Mouse (Mus musculus) cerebellum, adult 9-10 months (tissue): ENCODE measurements at regions not wholly inside any gene's neighbourhood (a gene's known extent, or its start where the extent isn't known, plus 50 kb on each side); places are given as distances from the start of the nearest gene placed in this dataset.

Source experiments
- DNase-seq: peaks from one replicate; pipeline ENCODE4 v3.0.0; 2022

DNA sequence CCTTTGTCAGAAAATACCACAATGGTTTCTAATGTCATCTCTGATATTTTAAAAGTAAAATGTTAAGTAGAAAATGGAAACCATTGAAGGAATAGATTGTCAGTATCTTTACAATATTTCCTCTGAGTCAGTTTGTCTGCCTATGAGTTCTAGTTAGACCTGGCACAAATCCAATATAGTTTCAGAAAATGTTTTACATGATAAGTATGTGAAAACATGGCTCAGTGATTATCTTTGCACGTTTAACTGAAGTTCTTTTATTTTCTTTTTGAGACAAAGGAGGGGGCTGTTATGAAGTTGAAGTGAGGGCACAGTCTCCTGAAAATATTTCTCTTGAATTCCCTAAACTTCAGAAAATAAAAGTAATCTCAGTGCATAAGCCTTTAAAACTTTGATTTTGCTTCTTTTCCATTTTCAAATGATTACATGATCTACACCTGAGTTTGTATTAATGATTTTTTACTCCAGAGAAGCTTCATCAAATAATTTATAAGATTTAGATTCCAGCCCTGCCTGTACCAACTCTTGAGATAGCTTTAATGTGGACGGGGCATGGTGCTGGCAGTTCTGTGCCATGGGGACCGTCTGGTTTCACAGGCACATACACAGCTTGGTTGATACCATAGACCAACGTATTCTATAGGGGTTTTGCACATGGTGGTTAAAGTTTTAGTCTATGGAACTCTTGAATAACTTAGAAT, 336.5 kb downstream of the Pdha2 start:
- no peak for DNase-seq

DNA sequence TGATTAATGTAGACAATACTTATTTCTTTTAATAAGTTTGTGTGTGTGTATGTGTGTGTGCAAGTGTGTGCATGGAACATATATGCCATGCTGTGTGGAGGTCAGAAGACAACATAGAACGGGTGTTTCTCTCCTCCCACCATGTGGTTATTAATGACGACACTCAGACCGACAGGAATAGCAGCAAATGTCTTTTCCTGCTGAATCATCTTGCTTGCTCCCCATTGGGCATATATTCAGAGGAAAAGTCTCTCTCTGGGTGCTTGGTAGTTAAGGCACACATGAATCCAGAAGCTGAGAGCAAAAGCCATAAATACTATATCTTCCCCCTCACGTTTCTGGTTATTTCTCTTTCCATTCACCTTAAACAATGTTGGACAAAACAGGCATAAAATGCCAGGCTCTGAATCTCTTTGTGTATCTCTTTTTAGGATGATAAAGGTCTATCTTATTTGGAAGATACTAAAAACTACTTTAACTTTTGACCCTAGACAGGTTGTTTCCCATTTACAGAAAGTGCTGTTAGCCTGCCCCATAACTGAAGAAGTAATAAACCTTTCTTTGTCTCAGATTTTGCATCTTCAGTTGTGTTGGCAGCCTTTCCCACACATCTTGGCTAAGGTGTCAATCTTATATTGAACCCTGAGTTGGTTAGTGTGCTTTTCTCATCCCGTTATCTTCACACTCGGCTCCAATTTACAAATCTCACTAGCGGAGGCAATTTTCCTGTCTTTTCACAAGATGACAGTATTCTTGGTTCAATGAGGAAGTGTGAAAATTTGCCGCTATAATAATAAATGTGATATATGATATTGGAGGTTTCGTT, 337.9 kb downstream of the Pdha2 start:
- no peak for DNase-seq

DNA sequence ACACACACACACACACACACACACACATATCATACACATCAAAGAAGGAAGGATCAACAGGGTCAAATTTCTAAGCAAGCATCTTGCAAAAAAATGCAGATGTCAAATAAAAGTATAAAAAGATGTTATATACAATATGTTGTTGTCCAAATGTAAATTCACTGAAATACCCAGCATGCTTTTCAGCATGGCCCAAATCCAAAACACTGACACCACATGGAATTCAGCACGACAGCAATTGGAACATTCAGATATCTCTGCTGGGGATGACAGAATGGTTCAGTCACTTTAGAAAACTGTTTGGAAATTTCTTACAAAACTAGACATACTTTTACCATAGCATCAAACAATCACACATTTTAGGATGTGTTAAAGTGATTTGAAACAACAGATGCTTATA, 339.6 kb downstream of the Pdha2 start:
- DNase-seq, result no peak

DNA sequence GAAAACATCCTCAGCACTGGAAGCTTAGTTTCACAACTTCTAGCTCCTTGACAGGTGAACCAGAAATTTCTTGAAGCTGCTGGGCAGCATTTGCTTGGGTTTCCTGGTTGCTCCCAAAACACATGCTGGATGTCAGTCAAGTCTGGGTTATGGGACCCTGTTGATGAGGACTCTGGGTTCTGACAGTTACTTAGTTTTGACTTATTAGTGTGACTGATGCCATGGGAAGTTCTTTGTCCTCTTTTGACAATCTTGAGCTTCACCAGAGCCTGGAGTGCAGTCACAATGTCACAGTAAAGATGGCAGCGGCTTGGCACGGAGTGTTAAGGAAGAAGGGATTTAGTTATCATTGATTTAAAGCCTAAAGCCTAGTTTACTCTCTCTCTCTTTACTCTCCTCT, 340.9 kb downstream of the Pdha2 start:
- DNase-seq, result no peak

DNA sequence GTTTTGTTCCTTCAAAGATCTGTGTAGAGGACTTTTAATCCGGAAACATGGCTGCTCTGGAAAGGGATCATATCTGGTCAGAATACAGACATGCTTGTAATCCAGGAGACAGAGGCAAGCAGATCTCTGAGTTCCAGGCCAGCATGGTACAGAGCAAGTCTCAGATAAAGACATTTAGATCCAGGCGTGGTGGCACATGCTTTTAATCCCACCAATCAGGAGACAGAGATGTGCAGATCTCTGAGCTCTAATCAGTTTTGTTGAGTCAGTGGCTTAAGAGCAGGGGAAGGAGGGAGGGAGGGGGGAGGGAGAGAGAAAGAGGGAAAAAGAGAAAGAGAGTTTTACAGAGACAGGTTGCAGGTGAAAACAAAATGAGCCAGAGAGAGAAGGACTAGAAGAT, 372.0 kb downstream of the Pdha2 start:
- no peak for DNase-seq

DNA sequence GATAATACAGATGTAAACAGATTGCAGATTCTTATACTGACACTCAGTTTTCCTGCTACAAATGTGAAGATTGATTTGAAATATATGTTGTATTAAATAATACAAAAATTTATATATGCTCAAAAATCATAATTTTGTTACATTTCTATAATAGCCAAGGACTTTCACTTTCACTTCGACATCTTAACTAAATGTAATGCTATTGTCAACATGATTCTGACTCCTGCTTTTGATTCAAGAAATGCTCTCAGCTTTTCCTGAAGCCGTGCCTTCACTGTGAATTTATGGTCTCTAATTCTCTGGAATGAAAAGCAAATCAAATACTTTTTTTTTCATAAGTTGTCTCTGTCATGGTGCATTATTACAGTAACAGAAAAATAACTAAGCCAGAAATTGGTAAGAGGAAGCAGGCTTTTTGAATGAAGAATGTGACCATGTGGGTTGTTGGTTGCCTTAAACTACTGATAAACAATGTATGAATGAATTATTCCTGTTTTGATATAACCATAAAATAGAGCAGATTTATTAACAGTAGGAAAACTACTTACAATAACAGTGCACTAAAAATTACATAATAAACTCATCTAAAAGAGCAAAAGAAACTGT, 374.1 kb downstream of the Pdha2 start:
- peak; percentile 8 for DNase-seq

DNA sequence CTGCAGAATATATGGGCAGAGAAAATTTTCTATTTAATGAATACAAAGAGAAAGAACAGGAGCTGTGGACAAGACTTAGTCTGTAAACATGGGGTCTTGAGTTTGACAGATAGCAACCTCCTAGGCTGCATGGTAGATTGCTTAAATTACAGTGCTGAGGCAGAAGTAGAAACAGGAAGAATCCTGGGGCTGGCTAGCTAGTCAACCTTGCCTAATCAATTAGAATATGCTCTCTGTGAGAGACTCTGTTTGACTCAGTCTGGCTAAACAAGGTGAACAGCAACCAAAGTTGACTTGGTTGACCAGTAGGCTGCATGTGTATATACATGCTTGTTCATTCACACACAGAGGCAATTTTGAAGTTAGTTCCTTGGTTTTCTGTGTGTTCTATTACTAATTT, 390.9 kb downstream of the Pdha2 start:
- no peak for DNase-seq

DNA sequence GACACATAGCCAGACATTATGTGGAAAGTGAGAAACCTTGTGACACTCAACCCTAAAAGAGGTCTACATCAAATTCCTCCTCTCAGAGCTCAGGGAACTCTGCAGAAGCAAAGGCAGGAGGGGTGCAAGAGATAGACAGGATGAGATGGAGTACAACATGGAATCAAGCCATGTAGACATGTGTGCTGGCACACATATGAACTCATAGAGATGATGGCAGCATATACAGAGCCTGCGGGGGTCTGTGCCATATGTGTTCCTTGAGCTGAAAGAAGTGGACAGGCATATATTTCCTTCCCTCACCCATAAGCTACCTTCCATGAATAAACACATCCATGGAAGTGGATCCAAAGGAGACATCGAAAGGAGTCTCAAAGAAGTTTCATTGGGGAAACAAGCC, 406.6 kb downstream of the Pdha2 start:
- no peak for DNase-seq

DNA sequence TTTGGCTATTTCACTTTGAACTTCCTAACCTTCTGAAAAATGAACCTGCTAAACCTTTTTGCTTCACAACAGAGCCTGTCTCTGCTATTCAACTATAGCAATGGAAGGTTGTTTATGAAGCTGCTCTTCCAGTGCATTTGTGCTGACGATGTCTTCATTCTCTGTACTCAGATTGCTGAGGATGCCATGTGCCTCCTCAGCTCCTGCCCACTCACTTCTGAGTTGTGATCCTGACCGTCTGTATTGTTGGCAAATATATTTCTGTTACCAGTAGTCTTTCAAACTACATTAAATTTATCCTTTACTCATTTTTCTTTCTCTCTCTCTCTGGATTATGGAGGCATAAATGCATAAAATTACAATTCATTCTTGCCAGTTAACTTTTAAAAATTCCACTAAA, 419.2 kb downstream of the Pdha2 start:
- no peak for DNase-seq

DNA sequence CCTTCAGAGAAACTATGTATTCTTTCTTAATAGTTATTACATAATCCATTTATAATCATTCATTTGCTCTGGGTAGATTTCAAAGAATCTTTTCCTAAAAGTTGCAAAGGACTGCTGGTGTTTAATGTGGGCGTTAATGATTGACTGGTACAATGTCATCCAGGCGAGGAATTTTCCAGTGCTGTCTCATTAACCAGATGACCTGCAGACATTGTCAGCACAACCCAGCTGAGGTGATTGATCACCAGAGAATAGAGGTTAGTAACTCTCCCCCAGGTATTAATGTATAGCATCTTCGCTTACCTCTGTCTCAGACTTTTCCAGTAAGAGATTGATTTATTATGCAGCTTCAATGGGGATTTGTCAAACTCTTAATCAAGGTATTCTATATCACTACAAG, 426.5 kb downstream of the Pdha2 start:
- DNase-seq, result no peak

DNA sequence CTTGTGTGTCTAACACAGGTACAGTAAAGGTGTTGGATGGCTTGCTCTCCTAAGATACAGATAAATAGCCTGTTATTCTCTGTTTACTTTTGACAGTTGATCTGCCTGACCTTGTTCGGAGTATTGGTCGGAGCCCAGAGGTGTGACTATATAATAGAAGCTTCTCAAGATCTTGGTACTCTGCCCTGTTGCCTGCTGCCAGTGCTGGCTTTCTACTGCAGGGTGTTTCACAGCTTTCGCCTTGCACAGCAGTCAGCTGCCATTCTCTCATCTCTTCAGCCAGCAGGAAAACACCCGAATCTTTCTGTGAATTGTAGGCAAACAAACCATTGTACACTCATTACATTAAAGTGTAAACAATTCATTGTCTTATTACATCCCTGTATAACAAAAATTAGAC, 452.1 kb downstream of the Pdha2 start:
- peak; percentile 15 for DNase-seq

DNA sequence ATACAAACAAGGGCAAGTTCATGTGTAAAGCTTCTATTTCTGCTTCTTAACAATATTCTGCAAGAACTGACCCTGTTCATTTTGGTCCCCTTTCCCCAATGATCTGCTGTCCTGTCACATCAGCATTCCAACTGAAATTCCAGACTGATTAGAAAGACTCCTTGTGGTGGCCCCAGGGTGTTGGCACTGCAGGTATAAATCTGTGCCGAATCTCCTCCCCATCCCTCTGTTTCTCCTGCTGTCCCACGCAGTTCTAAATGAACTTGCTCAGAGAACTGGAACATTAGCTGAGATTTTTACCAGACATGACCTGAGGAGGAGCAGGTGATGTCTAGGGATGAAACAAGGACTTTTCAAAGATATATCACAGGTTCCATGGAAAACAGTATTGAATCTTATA, 467.7 kb downstream of the Pdha2 start:
- DNase-seq, result peak; percentile 35

DNA sequence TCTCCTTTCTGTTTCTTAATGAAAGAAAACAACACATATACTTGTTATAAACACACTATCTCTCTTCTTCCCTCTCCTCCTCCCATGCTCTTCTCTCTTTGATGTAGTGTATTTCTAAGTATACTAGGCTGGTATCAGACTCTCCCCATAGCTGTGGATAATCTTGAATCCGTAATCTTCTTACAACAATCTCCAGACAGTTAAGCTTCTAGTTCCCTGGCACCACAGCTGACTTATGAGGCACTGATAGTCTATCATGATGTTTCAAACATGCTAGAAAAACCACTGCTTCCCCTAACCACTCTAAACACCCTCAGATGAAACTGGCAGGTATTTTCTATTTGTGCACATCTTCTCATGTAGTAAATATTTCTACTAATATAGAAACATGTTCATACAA, 471.7 kb downstream of the Pdha2 start:
- DNase-seq, result no peak

DNA sequence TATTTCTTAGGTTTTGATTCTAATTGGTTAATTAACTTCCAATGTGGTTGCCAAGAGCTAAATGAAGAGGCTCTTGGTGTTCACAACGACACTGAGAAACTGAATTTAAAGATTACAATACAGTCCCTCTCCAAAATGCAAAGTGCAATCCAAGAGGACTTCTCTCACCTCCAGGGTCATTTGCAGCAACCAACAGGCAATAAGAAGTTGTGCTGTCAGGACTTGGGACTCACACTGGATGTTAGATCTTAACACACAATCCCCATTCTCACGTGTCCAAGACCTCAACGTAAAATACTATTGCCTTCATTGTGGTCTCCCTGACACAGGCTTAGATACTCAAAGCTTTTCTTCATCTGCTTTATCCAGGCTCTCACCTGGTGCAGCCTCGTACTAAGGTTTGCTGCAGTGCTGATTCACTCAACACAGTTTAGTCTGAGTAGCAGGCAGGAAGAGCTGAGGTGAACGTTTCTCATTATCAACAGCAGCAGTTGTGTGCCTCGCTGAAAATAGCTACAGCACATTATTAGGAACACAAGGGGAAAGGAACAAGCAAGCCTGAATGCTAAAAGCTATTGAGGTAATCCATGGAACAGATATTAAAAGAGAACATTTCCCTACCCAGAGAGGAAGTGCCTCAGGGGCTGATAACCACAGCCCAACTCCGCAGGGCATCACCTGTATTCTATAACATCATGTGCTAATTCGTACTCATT, 473.3 kb downstream of the Pdha2 start:
- no peak for DNase-seq

DNA sequence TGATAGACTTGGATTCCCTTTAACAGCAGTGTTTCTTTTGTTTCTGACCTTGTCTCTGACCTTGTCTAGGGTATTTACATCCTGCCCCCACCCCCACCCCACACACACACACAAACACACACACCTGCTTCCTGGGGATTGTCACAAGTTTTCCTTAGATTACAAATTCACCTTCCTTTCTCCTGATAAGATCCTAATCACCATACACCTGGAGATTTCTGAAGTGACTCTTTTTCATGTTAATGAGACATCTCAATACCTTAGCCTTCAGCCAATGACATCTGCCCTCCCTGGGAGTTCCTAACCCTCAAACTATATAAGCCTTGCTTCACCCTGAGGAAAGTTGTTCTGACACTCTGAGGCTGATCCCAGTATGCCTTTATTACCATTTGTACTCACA, 495.3 kb downstream of the Pdha2 start:
- no peak for DNase-seq

DNA sequence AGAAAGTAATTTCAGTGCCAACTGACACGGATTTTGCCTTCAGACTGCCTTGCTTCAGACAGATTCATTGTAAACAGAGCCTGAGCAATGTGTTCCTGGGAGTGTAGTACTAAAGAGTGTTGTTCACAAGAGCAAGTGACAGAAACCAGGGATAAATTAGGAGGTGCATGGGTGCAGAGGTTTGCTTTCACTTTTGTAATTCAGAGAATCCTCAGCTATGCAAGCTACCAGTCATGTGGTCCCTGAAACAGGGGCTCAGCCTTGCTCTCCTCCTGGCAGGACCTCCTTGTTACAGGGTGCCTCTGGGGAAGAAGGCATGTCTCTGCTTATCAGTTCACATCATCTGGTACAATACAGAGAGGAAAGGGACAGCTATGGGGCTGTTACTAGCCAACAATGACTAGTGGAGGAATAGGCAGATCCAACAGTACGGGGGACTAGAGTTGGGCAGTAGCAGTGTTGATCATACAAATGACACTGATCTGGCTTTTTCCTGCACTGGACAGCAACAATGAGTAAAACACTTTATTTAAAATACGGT, 504.5 kb downstream of the Pdha2 start:
- DNase-seq, result no peak

DNA sequence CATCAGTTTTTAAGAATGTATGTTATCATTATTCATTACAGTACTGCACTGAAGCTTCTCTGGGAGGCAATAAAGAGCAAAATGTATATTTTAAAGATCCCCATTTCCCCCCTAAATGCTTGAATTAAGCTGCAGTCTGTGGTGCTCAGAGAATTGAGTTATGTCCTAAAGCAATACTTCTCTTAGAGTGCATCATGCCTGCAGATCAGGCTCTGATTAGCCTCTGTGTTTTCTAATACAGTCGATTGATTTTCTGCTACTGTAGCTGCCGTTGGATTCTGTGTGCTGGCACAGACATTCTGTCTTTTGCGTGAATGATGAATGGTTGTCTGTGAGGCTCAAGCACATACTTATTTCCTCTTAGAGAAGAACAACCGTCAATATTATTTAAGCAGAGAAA, 505.4 kb downstream of the Pdha2 start:
- DNase-seq, result no peak

DNA sequence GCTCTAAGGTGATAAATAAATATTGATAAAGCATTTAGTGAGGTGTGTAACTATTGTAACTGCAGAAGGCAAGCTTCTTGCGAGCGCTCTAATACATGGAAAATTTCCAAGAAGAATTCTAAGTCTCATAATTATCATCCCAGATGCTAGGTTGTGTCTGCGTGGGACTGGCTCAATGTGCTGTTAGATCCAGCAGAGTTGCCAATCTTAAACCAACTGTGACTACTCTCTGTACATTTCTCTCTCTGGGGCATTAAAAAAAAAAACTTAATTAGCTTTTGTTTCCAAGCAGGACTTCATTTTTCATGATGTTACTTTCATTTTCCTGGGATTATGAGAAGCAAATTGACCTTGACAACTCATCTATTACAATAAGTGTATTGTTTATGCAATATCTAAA, 506.6 kb downstream of the Pdha2 start:
- no peak for DNase-seq

DNA sequence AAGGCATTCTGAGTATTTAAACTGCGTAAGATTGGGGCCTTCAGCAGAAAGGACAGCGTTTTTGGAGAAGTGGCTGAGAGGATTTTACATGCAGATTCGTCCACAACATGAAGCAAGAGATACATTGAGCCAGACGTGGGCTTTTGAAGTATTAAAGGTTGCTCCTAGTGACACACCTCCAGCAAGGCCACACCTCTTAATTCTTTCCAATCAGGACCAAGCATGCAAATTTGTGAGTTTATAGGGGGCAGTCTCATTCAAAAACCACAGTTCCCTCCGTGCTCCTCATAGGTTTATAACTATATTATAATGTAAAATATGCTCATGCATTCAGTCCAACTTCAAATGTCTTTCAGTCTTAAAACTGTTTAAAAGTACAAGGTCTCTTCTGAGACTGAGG, 509.2 kb downstream of the Pdha2 start:
- DNase-seq, result no peak

DNA sequence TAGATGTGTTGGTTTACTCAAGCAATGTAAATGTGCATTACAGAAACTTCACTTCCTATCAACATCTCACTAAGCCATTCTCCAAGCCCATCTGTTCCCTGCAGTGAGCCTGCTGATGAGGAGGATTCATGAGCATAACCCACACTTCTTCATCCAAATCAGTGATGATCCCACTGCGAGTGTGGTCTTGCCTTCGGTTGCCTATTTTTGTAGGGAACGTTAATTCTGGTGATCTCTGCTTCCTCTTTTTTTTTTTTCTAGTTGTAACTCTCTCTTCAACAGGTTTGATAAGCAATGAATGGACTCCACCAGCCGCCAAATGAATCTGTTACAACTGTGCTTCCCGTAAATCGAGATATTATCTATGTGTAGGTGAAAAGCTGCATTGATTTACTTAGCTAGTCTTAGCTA, 509.9 kb downstream of the Pdha2 start:
- peak; percentile 45 for DNase-seq

DNA sequence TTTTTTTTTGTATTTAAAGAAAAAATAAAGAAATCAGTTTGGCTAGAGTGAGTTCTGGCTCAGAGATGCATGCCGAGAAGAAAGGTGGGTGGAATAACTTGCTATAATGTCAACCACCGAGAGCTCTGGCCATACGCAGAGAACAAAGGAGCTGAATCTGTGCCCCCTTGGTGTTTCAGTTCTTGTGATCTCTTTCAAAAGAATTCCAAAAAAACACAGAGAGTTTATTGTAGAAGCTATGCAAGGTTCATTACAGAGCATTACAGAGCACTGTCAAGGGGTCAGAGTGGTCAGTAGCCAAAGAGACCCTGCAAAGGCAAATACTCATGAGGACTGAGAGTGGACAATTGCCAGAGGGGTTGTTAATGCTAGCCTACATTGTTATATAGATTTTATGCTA, 514.9 kb downstream of the Pdha2 start:
- no peak for DNase-seq

DNA sequence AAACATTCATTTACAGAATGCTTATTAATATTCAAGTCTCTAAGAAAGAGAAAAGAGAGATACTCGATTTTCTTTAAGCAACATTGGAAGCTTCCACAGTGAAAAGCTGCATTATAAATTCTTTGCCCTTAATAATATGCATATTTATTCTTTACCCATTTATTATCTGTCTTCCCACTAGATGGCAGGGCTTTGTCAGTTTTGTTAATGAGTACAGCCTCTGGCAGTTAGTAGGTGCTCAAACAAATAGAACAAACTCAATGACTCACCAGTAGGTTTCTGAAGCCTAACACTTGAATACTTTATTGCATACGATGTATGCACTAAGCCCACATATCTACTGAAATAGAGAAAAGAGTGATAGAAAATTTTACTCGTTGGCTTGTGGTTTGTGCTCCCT, 529.4 kb downstream of the Pdha2 start:
- DNase-seq, result peak; percentile 31

DNA sequence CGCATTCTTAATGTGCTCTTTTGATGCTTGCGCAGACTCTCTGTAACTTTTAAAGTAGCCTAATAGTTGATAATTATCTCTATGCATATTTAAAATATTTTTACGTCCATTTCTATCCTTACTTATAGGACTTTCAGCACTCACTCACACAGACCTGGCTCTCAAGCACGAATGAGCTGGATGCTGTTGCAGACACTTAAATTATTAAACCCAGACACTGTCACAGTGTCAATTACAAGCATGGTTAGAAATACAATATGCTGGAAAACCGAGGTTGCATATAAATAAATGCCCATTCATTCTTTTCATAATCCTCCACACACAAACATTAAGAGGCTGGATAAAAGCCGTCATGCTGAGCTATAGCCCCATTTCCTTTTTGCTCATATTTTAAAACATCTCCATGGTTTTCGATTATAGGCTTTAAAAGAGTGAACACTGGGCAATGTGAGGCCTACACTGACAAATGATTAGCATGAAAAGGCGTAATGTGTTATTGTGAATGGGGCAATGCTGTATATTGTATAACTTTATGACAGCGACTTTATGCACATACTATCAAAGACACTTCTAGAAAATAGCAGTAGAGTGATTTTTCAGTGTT, 566.3 kb downstream of the Pdha2 start:
- DNase-seq, result no peak
